Mouse (Mus musculus) hindbrain, embryonic 12.5 days (tissue): Measurements from ENCODE around the gene Ppp2r5c. TPM values are rescaled to one million over a fixed set of nuclear protein-coding genes. Genes with fewer than 3 reads are reported as not detected.

Experiments used
- ATAC-seq: fragments of 200-750 bp; cut with Nextera tagmentation; 2 replicates; pipeline ENCODE4 v1.8.0; 2017; ENCODE audit warnings: moderate TSS enrichment; ENCODE audit not compliant: low FRiP score
- H3K27ac ChIP-seq: fragments of 300-500 bp; sonication (generic); 2 replicates; pipeline ENCODE4 v1.5.1; 2016; ENCODE audit warnings: mild to moderate bottlenecking
- H3K27me3 ChIP-seq: fragments of 300-500 bp; sonication (generic); 2 replicates; pipeline ENCODE4 v1.6.1; 2016; ENCODE audit warnings: mild to moderate bottlenecking
- H3K36me3 ChIP-seq: fragments of 300-500 bp; sonication (generic); 2 replicates; pipeline ENCODE4 v1.6.1; 2016; ENCODE audit warnings: mild to moderate bottlenecking
- H3K4me1 ChIP-seq: fragments of 300-500 bp; sonication (generic); 2 replicates; pipeline ENCODE4 v1.6.1; 2016
- H3K4me2 ChIP-seq: fragments of 300-500 bp; sonication (generic); replicated peaks from 2 replicates; pipeline ENCODE4 v1.6.1; 2016; ENCODE audit warnings: mild to moderate bottlenecking
- H3K4me3 ChIP-seq: fragments of 300-500 bp; sonication (generic); 2 replicates; pipeline ENCODE4 v1.5.1; 2016; ENCODE audit warnings: mild to moderate bottlenecking
- H3K9ac ChIP-seq: fragments of 300-500 bp; sonication (generic); 2 replicates; pipeline ENCODE4 v1.6.1; 2016; ENCODE audit warnings: mild to moderate bottlenecking, moderate library complexity
- H3K9me3 ChIP-seq: fragments of 300-500 bp; sonication (generic); replicated peaks from 2 replicates; pipeline ENCODE4 v1.6.1; 2016; ENCODE audit warnings: mild to moderate bottlenecking
- WGBS: fragments of 180-500 bp; shearing (Covaris S2); methylation state at CpG from one replicate; pipeline ENCODE4 v1.1.7; 2016; 5-methylcytosine and 5-hydroxymethylcytosine counted together
- polyA plus RNA-seq: library from polyadenylated mRNA; unstranded; fragments of >200 nt; fragmentation: Nextera tagmentation; extraction: Ambion mirVana; gene quantifications from 2 replicates; pipeline ENCODE4 v1.2.1, GENCODE M21; 2016

Gene Ppp2r5c
- polyA plus RNA-seq, result 153 and 163 TPM in 2 replicates

DNA sequence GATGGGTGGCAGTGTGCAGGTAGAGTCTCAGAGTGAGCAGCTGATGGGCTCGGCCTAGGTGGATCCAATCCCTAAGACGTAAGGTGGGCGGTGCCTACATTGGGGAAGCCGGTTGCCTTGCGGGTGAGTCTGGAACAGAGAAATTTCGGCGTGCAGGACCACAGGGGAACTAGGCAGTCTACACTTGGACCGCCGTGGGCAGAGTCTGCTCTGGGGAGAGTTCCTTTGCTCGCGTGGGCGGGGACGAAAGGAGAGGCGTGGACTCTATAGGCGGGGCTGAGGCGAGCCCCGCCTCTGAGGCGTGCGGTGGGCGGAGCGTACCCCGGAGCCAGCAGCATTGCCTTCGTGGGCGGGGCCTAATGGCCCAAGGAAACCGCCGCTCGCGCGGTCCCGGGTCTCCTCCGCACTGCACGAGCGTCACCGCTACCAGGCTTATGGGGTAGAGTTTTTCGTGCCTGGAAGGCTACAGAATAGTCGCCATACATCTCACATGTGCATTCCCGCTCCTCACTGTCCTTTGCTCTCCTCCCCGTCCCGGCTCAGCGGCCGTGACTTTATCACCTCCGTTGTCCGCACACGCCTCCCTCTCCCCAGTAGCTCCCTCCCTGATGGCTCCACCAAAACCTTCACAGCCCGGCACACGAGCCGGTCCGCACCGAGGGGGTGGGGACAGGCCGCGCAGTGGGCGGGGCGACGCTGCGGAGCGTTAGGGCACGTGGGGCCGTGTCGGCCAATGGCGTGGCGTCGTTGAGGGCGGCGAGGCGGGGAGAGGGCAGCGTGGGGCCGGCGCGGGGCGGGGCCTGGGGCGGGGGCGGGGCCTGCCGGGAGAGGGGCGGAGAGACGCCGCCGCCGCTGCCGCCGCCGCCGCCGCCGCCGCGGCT is at the start of gene Ppp2r5c:
Ppp2r5c (plus strand) TSS at position 831 of the 881 bp plus-strand sequence.
- Histone ChIP-seq H3K9ac (peak within 1 kb of the TSS; percentile 90), H3K27me3 (peaks cover 8% of the 10 kb centered on the region; the same call in 1 of the 2 replicates), H3K4me2 (peak within 1 kb of the TSS; percentile 76), H3K4me3 (peak within 1 kb of the TSS; percentile 80), H3K9me3 (no peaks in the 10 kb centered on the region), H3K4me1 (peaks cover 13% of the 10 kb centered on the region; the same call in 1 of the 2 replicates), H3K36me3 (no peaks in the 10 kb centered on the region), H3K27ac (peak within 1 kb of the TSS; percentile 93)
- ATAC-seq, result peak; percentile 97
- under 1% methylated on average over 72 of the region's 86 CpGs for WGBS

DNA sequence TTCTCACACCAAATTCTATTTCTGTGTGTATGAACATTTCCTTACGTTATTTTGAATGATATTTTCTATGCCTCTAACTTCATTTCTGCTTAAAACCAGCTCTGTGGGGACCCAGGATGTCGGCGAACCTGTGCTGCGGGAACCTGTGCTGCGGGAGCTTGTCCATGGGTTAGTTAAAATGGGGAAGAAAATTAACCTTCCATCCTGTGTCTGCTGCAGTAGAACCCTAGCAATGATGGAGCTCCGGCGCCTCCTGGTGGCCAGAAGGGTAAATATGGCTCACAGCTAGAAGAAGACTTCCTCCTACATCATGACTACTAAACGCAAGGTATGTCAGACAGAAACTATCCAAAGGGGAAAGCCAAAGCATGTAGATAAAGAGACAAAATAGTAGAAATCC is 48.6 kb upstream of the Ppp2r5c start:
- no peak overlapping the region for H3K27ac ChIP-seq
- ATAC-seq, result no peak

DNA sequence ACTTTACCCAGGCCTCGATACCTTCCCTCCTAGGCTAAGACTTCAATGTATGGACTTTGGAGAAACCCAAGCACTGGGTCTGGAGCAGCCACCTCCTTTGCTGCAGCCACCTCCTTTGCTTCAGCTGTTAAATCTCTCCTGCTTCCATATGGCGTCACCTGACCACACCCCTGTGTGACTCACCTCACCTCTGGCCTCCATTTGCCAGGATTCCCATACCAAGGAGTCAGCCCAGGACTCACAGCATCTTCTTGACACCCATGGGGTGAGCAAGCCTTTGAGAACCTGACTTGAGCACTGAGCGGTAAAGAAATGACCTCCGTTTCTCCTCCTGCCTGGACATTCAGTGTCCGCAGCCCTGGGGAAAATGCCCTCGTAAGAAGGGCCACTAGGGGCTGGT is 47.8 kb upstream of the Ppp2r5c start:
- Histone ChIP-seq H3K27me3 (peaks cover 4% of the 10 kb centered on the region; the same call in 1 of the 2 replicates), H3K9ac (no peak overlapping the region), H3K27ac (no peak overlapping the region), H3K36me3 (no peaks in the 10 kb centered on the region), H3K4me2 (no peak overlapping the region), H3K4me3 (no peak overlapping the region), H3K4me1 (0 out of 2 replicates have a peak, but pooled peaks cover 2% of the 10 kb centered on the region), H3K9me3 (no peaks in the 10 kb centered on the region)
- no peak for ATAC-seq
- 88% methylated on average over 6 of the region's 6 CpGs for WGBS

More for the DNA sequence above, 48.6 kb upstream of the Ppp2r5c start:
- peaks cover 4% of the 10 kb centered on the region; the same call in 1 of the 2 replicates for H3K27me3 ChIP-seq
- H3K36me3 ChIP-seq, result no peaks in the 10 kb centered on the region
- 0 out of 2 replicates have a peak, but pooled peaks cover 2% of the 10 kb centered on the region for H3K4me1 ChIP-seq
- 36% methylated on average over 8 of the region's 8 CpGs for WGBS
- no peak overlapping the region for H3K4me2 ChIP-seq
- H3K9ac ChIP-seq, result no peak overlapping the region
- H3K9me3 ChIP-seq, result no peaks in the 10 kb centered on the region
- no peak overlapping the region for H3K4me3 ChIP-seq

DNA sequence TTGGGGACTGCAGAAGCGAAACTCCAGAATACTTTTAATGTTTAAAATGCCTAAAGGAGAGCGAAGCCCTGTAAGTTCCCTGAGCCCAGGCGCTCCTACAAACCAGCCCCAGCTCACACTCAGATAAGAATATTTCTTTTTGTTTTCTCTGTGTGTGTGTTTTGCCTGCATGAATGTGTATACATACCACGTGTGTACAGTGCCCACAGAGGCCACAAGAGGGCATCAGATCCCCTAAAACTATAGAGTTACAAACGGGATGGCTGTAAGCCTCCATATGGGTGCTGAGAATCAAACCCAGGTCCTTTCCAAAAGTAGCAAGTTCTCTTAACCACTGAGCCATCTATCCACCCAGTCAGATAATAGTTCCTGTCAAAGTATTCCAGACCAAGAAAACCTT is 46.0 kb upstream of the Ppp2r5c start:
- no peaks in the 10 kb centered on the region for H3K9me3 ChIP-seq
- no peak overlapping the region for H3K4me2 ChIP-seq
- WGBS, result 84% methylated on average over 5 of the region's 5 CpGs
- no peak for ATAC-seq
- no peak overlapping the region for H3K9ac ChIP-seq
- H3K4me1 ChIP-seq, result 0 out of 2 replicates have a peak, but pooled peaks cover 2% of the 10 kb centered on the region
- H3K27me3 ChIP-seq, result peaks cover 4% of the 10 kb centered on the region; the same call in 1 of the 2 replicates
- H3K27ac ChIP-seq, result no peak overlapping the region
- H3K4me3 ChIP-seq, result no peak overlapping the region
- H3K36me3 ChIP-seq, result no peaks in the 10 kb centered on the region

DNA sequence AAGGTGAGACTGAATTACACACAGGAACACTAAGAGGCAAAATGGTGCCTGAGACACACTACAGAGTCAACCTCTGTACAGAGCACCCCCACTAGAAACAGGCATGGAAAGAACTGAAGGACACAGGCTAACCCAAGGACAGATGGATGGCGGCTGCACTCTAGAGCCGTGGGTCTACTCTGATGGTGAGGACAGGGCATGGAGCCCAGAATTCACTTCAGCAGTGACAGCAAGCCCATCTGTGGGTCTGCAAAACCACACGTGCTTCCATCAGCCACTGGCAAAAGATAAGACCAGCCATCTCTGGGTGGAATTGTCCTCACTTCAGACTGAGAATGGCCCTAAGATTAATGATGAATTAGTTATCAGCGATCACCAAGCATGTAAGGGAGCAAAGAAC is 45.0 kb upstream of the Ppp2r5c start:
- Histone ChIP-seq H3K4me3 (no peak overlapping the region), H3K9me3 (no peaks in the 10 kb centered on the region), H3K4me1 (0 out of 2 replicates have a peak, but pooled peaks cover 2% of the 10 kb centered on the region), H3K4me2 (no peak overlapping the region), H3K27me3 (peaks cover 4% of the 10 kb centered on the region; the same call in 1 of the 2 replicates), H3K36me3 (no peaks in the 10 kb centered on the region), H3K9ac (no peak overlapping the region), H3K27ac (no peak overlapping the region)
- ATAC-seq, result no peak
- WGBS, result 91% methylated on average over 4 of the region's 4 CpGs

DNA sequence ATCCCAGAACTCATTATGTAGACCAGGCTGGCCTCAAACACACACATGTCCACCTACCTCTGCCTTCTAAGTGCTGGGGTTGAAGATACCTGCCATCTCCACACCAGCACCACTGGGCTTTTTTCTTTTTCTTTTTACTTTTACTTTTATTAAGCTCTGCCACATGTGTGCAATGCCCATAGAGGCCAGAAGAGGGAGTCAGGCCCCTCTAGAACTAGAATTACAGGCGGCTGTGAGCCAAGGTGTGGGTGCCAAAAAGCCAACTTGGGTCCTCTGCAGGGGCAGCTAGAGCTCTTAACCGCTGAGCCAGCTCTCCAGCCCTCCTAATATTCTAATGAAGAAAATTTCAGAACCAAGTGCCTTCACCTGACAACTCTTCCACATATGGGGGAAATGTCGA is 30.7 kb upstream of the Ppp2r5c start:
- Histone ChIP-seq H3K4me3 (no peak overlapping the region), H3K36me3 (no peaks in the 10 kb centered on the region), H3K9me3 (no peaks in the 10 kb centered on the region), H3K27me3 (no peaks in the 10 kb centered on the region), H3K27ac (no peak overlapping the region), H3K4me2 (no peak overlapping the region), H3K9ac (no peak overlapping the region), H3K4me1 (no peaks in the 10 kb centered on the region)
- ATAC-seq, result no peak
- 50% methylated on average over 3 of the region's 3 CpGs for WGBS

DNA sequence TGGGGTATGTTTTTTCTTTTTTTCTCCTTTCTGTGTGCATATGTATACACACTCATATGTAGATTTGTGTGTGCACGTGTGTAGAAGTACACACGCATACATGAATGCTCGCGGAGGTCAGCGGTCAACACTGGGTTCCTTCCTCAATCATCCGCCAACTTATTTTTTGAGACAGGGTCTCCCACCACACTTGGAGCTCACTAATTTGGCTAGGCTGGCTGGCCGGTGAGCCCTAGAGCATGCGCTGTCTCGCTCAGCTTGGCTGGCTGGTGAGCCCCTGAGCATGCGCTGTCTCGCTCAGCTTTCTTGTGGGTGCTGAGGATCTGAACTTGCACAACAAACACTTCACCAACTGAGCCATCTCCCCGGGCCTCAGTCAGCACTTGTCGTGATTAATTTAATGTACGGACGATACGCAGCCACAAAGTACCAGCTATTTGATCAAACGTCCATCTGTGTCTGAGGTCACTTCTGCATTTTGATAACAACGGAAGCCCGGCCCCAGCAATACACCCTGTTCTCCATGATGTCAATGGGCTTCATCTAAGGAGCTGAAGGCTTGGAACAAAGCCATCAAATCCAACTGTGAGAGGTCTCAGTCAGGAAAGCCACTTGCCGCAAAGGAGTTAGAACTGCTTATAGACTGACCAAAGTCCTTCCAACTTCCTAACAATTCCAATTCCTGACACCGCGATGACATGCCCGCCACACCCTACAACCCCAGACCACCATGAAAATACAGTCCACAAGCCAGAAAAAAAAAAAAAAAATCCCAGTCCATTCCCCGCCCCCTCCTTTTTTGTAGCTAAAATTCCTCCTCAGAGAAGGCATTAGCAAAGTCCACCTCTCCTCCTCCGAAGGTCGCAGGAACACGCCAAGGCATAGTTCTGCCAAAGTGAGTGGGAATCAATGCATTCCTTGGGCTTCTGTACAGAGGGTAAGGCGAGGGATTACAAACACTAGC is 29.6 kb upstream of the Ppp2r5c start:
- Histone ChIP-seq H3K27me3 (no peaks in the 10 kb centered on the region), H3K9ac (no peak overlapping the region), H3K4me1 (no peaks in the 10 kb centered on the region), H3K4me2 (no peak overlapping the region), H3K36me3 (no peaks in the 10 kb centered on the region), H3K4me3 (no peak overlapping the region), H3K27ac (no peak overlapping the region), H3K9me3 (no peaks in the 10 kb centered on the region)
- WGBS, result 55% methylated on average over 28 of the region's 28 CpGs
- ATAC-seq, result no peak

DNA sequence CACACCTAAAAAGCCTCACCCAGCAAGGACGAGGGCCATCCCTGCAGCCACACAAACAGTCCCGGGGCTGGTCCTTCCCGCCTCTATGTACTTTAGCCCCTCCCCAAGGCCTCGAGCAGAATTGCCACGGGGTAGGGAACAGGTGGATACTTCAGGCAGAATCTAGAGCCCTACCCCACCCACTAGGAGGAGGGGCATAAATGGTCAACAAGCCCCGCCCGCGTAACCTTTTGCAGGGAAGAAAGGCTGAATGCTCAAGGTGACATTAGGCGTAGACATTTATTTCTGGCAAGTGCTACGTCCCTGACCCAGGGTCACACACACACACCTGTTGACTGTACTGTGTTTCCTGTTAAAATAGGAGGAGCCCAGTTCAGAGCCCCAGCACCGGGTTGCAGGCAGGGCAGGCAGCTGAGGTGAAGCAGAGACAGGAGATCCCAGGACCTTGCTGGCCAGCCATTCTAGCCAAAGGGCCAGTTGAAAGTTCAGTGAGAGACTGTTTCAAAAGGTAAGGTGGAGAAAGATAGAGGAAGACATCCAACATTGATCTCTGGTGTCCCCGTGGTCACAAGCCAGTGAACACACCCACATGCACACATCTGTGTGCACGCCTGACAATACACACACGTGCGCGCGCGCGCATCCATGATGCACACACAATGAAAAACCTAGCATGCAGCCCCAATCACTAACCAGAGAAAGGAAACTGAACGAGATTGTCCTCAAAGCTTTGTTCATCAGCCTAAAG is 28.8 kb upstream of the Ppp2r5c start:
- Histone ChIP-seq H3K9me3 (no peaks in the 10 kb centered on the region), H3K4me3 (no peak overlapping the region), H3K27ac (no peak overlapping the region), H3K9ac (no peak overlapping the region), H3K27me3 (no peaks in the 10 kb centered on the region), H3K4me2 (no peak overlapping the region), H3K36me3 (no peaks in the 10 kb centered on the region), H3K4me1 (no peaks in the 10 kb centered on the region)
- 51% methylated on average over 20 of the region's 20 CpGs for WGBS
- no peak for ATAC-seq

DNA sequence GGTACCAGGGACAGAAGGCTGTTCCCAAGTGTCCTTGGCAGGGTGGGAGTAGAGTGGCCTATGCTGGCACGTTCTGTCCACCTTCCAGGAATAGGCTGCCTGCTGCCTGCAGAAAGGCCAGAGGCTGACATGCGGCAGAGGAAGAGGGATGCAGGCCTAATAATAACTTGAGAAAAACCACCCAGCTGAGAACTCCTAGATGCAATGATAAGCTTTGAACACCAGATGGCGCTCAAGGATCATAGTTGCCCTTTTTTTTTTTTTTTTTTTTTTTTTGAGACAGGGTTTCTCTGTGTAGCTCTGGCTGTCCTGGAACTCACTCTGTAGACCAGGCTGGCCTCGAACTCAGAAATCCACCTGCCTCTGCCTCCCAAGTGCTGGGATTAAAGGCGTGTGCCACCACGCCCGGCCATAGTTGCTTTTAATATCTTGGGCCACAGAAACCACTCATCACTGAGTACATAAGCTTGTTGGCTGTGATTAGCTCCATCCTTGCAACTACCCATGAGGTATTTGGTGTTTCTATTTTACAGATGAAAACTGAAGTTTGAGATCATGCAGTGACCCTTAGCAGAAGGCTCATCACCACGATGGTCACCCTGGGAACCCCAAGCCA is 28.1 kb upstream of the Ppp2r5c start:
- no peak for ATAC-seq
- Histone ChIP-seq H3K4me2 (no peak overlapping the region), H3K9me3 (no peaks in the 10 kb centered on the region), H3K27me3 (no peaks in the 10 kb centered on the region), H3K27ac (no peak overlapping the region), H3K9ac (no peak overlapping the region), H3K4me3 (no peak overlapping the region), H3K4me1 (no peaks in the 10 kb centered on the region), H3K36me3 (no peaks in the 10 kb centered on the region)
- WGBS, result 34% methylated on average over 8 of the region's 8 CpGs

DNA sequence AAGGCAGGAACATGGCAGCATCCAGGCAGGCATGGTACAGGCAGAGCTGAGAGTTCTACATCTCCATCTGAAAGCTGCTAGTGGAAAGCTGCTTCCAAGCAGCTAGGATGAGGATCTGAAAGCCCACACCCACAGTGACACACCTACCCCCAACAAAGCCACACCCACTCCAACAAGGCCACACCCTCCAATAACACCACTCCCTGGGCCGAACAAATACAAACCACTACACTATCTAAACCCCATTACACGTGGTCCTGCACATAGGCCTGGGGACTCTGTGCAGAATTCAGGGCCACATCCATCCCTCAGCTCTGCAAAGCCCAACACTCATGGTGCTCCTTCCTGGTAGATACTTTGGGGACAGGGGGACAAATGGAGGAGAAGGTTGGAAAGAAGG is 27.0 kb upstream of the Ppp2r5c start:
- H3K36me3 ChIP-seq, result no peaks in the 10 kb centered on the region
- H3K4me1 ChIP-seq, result no peaks in the 10 kb centered on the region
- no peaks in the 10 kb centered on the region for H3K27me3 ChIP-seq
- no peaks in the 10 kb centered on the region for H3K9me3 ChIP-seq
- WGBS, result 68% methylated on average over 2 of the region's 2 CpGs
- no peak overlapping the region for H3K27ac ChIP-seq
- no peak for ATAC-seq
- no peak overlapping the region for H3K9ac ChIP-seq
- no peak overlapping the region for H3K4me3 ChIP-seq
- no peak overlapping the region for H3K4me2 ChIP-seq

DNA sequence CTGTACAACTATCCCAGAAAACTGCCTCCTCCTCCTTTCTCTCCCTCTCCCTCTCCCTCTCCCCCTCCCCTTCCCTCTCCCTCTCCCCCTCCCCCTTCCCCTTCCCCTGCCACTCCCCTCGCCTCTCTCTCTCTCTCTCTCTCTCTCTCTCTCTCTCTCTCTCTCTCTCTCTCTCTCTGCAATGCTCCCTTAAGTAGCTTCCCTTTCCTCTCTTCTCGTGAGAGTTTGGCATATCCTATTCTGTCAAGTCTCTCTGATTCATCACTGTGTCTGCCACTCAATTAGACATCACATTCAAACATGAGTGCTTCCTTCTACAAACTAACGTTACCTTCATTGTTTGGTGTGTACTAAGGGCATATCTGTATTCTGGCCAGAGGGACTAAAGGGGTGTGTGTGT is 25.6 kb upstream of the Ppp2r5c start:
- ATAC-seq, result no peak
- Histone ChIP-seq H3K27ac (no peak overlapping the region), H3K27me3 (no peaks in the 10 kb centered on the region), H3K9ac (no peak overlapping the region), H3K4me2 (no peak overlapping the region), H3K36me3 (no peaks in the 10 kb centered on the region), H3K4me3 (no peak overlapping the region), H3K4me1 (0 out of 2 replicates have a peak, but pooled peaks cover under 1% of the 10 kb centered on the region), H3K9me3 (no peaks in the 10 kb centered on the region)
- 60% methylated on average over 2 of the region's 3 CpGs for WGBS
